ENCODE assay signal across 16 mouse cellular contexts in the genomic region with DNA sequence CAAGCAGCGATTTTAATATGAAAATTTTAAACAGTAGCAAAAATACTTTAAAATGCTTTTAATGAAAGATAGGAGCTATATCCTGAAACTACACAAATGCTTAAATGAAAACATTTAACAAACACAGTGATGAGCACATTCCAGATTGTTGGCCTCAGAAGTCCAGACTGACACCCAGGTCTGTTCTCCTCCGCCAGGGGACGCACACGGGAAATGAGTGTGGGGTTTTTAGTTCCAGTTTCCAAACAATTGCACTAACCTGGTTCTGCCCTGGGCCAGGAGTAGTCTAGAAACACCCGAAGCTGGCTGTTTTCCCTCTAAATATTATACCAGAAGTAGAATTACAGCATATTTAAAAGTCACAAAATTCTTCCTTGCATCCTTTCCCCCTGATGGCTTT. TPM values are rescaled to one million over a fixed set of nuclear protein-coding genes. Genes with fewer than 3 reads are reported as not detected.
A peak's percentile ranks its signal among the peaks of the same experiment; 100 is the strongest.
DNase-seq lines count a peak whose midpoint lies in the region; ATAC-seq and TF ChIP-seq lines count a peak whose summit lies in the region.
"Had no signal": no experiment of that assay in that cellular context is flagged by ENCODE, and none has a peak within 500 bp of the region (broad histone marks: within the 10 kb centered on the region; RNA-seq: fewer than 3 reads in every experiment).

No protein-coding gene starts in this region.

- no peak overlapping the region for H3K4me3 ChIP-seq in layer of hippocampus, adult 2 months
- no peak overlapping the region for H3K4me3 ChIP-seq in midbrain, postnatal 0 days (ENCODE audit: low read depth, low read length)
- H3K4me3 ChIP-seq: intestine, embryonic 15.5 days; limb, embryonic 15.5 days; midbrain, embryonic 10.5 days had no signal

- peak; percentile 26 for DNase-seq in gastrocnemius, postnatal 14 days
- DNase-seq in gastrocnemius, adult 18-20 months (ENCODE audit: low spot score), result no peak
- no peak for DNase-seq in layer of hippocampus, adult 2 months (ENCODE audit: low spot score in 2 of 2)
- DNase-seq in layer of hippocampus, adult 9-11 months, result no peak
- DNase-seq in lung, postnatal 36 days, result peak; percentile 38
- DNase-seq in Muller cell, postnatal 12 days (ENCODE audit: inconsistent ontology term), result no peak
- DNase-seq in midbrain, postnatal 0 days (ENCODE audit: low spot score), result no peak
- DNase-seq: thymus, adult 18-20 months had no signal

- intact Hi-C loops in gastrocnemius, postnatal 14 days (cut with DNase I; ENCODE audit: low total_unique reads), result loop anchor here (2.0 to 5.0 kb wide), 2 partner anchors 193 to 283 kb away; no protein-coding TSS in a partner anchor

- peak; percentile 52 for ATAC-seq in granulocyte monocyte progenitor cell, adult 5-6 weeks (replicated peaks; ENCODE audit: poor library complexity, severe bottlenecking)
- no peak for ATAC-seq in midbrain, postnatal 0 days (ENCODE audit: low FRiP score)
- ATAC-seq: forebrain, embryonic 16.5 days; intestine, embryonic 15.5 days had no signal

- H3K9me3 ChIP-seq in midbrain, postnatal 0 days (ENCODE audit: low read length), result no peaks in the 10 kb centered on the region
- H3K9me3 ChIP-seq: intestine, embryonic 15.5 days; limb, embryonic 15.5 days; midbrain, embryonic 10.5 days had no signal

- H3K9ac ChIP-seq in midbrain, postnatal 0 days (replicated peaks; ENCODE audit: low read length, poor library complexity, severe bottlenecking), result no peak overlapping the region
- H3K9ac ChIP-seq: intestine, embryonic 15.5 days; limb, embryonic 15.5 days had no signal

- H3K36me3 ChIP-seq in midbrain, postnatal 0 days (ENCODE audit: insufficient read depth, low read length), result no peaks in the 10 kb centered on the region
- H3K36me3 ChIP-seq: intestine, embryonic 15.5 days; limb, embryonic 15.5 days; midbrain, embryonic 10.5 days had no signal

- TF ChIP-seq CTCF in layer of hippocampus, adult 2 months (conservative IDR thresholded peaks at IDR 0.05), result peak; percentile 57
- no peak for TF ChIP-seq CTCF in midbrain, postnatal 0 days (IDR thresholded peaks at IDR 0.05)

- H3K27ac ChIP-seq in layer of hippocampus, adult 2 months, result no peak overlapping the region
- no peak overlapping the region for H3K27ac ChIP-seq in midbrain, postnatal 0 days (ENCODE audit: low read depth, low read length)
- H3K27ac ChIP-seq: intestine, embryonic 15.5 days; limb, embryonic 15.5 days; midbrain, embryonic 10.5 days had no signal

- H3K4me1 ChIP-seq in midbrain, postnatal 0 days (ENCODE audit: insufficient read depth, low read length), result peaks cover 3% of the 10 kb centered on the region; the same call in 1 of the 2 replicates
- H3K4me1 ChIP-seq: intestine, embryonic 15.5 days had no signal

- no peak overlapping the region for H3K4me2 ChIP-seq in midbrain, postnatal 0 days (ENCODE audit: low read depth, low read length, poor library complexity, severe bottlenecking)
- H3K4me2 ChIP-seq: intestine, embryonic 15.5 days; limb, embryonic 15.5 days had no signal

- no peaks in the 10 kb centered on the region for H3K27me3 ChIP-seq in midbrain, postnatal 0 days (ENCODE audit: insufficient read depth, low read length)
- H3K27me3 ChIP-seq: intestine, embryonic 15.5 days; limb, embryonic 15.5 days had no signal

- WGBS in midbrain, postnatal 0 days, result 87% methylated on average over 5 of the region's 5 CpGs

RNA-seq across cellular contexts. Expression of gene Mmaa, which starts 5.0 kb away (rescaled TPM):
- 10 to 100 TPM; 15.3 to 15.8 TPM for total RNA-seq in gastrocnemius, postnatal 14 days (2021)
- 10 to 100 TPM; 17.3 to 19.3 TPM for total RNA-seq in gastrocnemius, adult 18-20 months (2021)
- total RNA-seq in layer of hippocampus, adult 2 months (2021), result 10 to 100 TPM; 26.0 to 28.5 TPM
- 2.0 and 2.5 TPM in 2 replicates for total RNA-seq in granulocyte monocyte progenitor cell, adult 5-6 weeks (2014; fragmentation: Nextera tagmentation)
- total RNA-seq in granulocyte monocyte progenitor cell, adult 5-6 weeks (2017), result 3.6 and 7.0 TPM in 2 replicates
- 9.4 and 14.2 TPM in 2 replicates for total RNA-seq in midbrain, postnatal 0 days (2014; rRNA removed)
- polyA plus RNA-seq in midbrain, postnatal 0 days (2015; fragmentation: Nextera tagmentation; extraction: Ambion mirVana), result 11.3 and 11.8 TPM in 2 replicates

RNA-seq across cellular contexts. Expression of gene 1700011L22Rik, which starts 51.3 kb away (rescaled TPM):
- total RNA-seq in gastrocnemius, postnatal 14 days (2021), result not detected
- not detected for total RNA-seq in gastrocnemius, adult 18-20 months (2021)
- total RNA-seq in layer of hippocampus, adult 2 months (2021), result not detected
- not detected in 2 replicates for total RNA-seq in granulocyte monocyte progenitor cell, adult 5-6 weeks (2014; fragmentation: Nextera tagmentation)
- not detected in 2 replicates for total RNA-seq in granulocyte monocyte progenitor cell, adult 5-6 weeks (2017)
- not detected in 2 replicates for total RNA-seq in midbrain, postnatal 0 days (2014; rRNA removed)
- polyA plus RNA-seq in midbrain, postnatal 0 days (2015; fragmentation: Nextera tagmentation; extraction: Ambion mirVana), result not detected in 2 replicates
- total RNA-seq: adrenal gland, adult 18-20 months; heart, postnatal 10 days; left cerebral cortex, adult 18-20 months had no signal
- polyA plus RNA-seq: forebrain, embryonic 16.5 days; intestine, embryonic 15.5 days; limb, embryonic 15.5 days; midbrain, embryonic 10.5 days had no signal

Comparison
In these comparisons a context has a peak if more than half of its experiments do, and no peak if none do; other contexts are left out.
1. DNase-seq: peak in gastrocnemius, postnatal 14 days (single experiment) and lung, postnatal 36 days (single experiment); none in gastrocnemius, adult 18-20 months (single experiment), layer of hippocampus, adult 2 months (0 of 2), layer of hippocampus, adult 9-11 months (single experiment), Muller cell, postnatal 12 days (single experiment) and midbrain, postnatal 0 days (single experiment).